Comparison of ENCODE assay signal across 17 mouse cellular contexts in genomic region chr10:83624841-83625240, GRCm38 (mm10). TPM values are rescaled to one million over a fixed set of nuclear protein-coding genes. Genes with fewer than 3 reads are reported as not detected.
DNase-seq lines count a peak whose midpoint lies in the region; ATAC-seq lines count a peak whose summit lies in the region.
"Had no signal": no experiment of that assay in that cellular context is flagged by ENCODE, and none has a peak within 500 bp of the region (broad histone marks: within the 10 kb centered on the region; RNA-seq: fewer than 3 reads in every experiment).

No protein-coding gene starts in this region.

- peaks cover 42% of the 10 kb centered on the region for H3K36me3 ChIP-seq in hindbrain, embryonic 14.5 days (replicated peaks; ENCODE audit: control insufficient read depth, insufficient read depth)

- H3K4me3 ChIP-seq in hindbrain, embryonic 14.5 days (replicated peaks; ENCODE audit: low read length), result no peak overlapping the region
- H3K4me3 ChIP-seq: embryonic facial prominence, embryonic 12.5 days; forebrain, embryonic 10.5 days; limb, embryonic 13.5 days; lung, embryonic 15.5 days; midbrain, embryonic 12.5 days had no signal

- H3K27me3 ChIP-seq in hindbrain, embryonic 14.5 days (ENCODE audit: control insufficient read depth, insufficient read depth, low read length), result no peaks in the 10 kb centered on the region
- H3K27me3 ChIP-seq: embryonic facial prominence, embryonic 12.5 days; limb, embryonic 13.5 days; lung, embryonic 15.5 days; midbrain, embryonic 12.5 days had no signal

- H3K27ac ChIP-seq in hindbrain, embryonic 14.5 days, result no peak overlapping the region
- H3K27ac ChIP-seq: embryonic facial prominence, embryonic 12.5 days; forebrain, embryonic 10.5 days; limb, embryonic 13.5 days; lung, embryonic 15.5 days; midbrain, embryonic 12.5 days had no signal

- WGBS in hindbrain, embryonic 14.5 days, result 90% methylated on average over 12 of the region's 12 CpGs

- peak; percentile 64 for DNase-seq in left cerebral cortex, postnatal 4 days
- no peak for DNase-seq in left cerebral cortex, postnatal 10 days (ENCODE audit: extremely low spot score in 1 of 2, low spot score in 2 of 2)
- peak; percentile 32 to 65 for DNase-seq in urinary bladder, postnatal 36 days (ENCODE audit: low spot score in 2 of 2)
- no peak for DNase-seq in urinary bladder, postnatal 10 days (ENCODE audit: low spot score)
- DNase-seq in cerebellum, postnatal 10 days, result peak; percentile 67 to 80
- DNase-seq in frontal cortex, postnatal 36 days (ENCODE audit: low spot score in 2 of 2), result no peak
- no peak for DNase-seq in hindbrain, embryonic 14.5 days (ENCODE audit: low spot score)
- DNase-seq: adrenal gland, postnatal 36 days; kidney, adult 8-10 months; right cerebral cortex, postnatal 25 days; thymus, postnatal 4 days had no signal

- no peak overlapping the region for H3K4me2 ChIP-seq in hindbrain, embryonic 14.5 days (replicated peaks)
- H3K4me2 ChIP-seq: embryonic facial prominence, embryonic 12.5 days; limb, embryonic 13.5 days; lung, embryonic 15.5 days; midbrain, embryonic 12.5 days had no signal

- no peak overlapping the region for H3K9ac ChIP-seq in hindbrain, embryonic 14.5 days
- H3K9ac ChIP-seq: embryonic facial prominence, embryonic 12.5 days; limb, embryonic 13.5 days; lung, embryonic 15.5 days; midbrain, embryonic 12.5 days had no signal

- no peak for ATAC-seq in hindbrain, embryonic 14.5 days (ENCODE audit: low FRiP score)
- ATAC-seq: CD4-positive, CD25-positive, alpha-beta regulatory T cell, adult 4 months had no signal

- intact Hi-C loops in left cerebral cortex, postnatal 4 days (cut with DNase I), result no loop called here
- intact Hi-C loops in left cerebral cortex, postnatal 10 days (cut with DNase I), result no loop called here

- no peaks in the 10 kb centered on the region for H3K9me3 ChIP-seq in hindbrain, embryonic 14.5 days (ENCODE audit: control insufficient read depth, low read length)
- H3K9me3 ChIP-seq: embryonic facial prominence, embryonic 12.5 days; forebrain, embryonic 10.5 days; limb, embryonic 13.5 days; lung, embryonic 15.5 days; midbrain, embryonic 12.5 days had no signal

- no peaks in the 10 kb centered on the region for H3K4me1 ChIP-seq in hindbrain, embryonic 14.5 days (replicated peaks; ENCODE audit: control insufficient read depth, insufficient read depth, low read length)
- H3K4me1 ChIP-seq: embryonic facial prominence, embryonic 12.5 days; limb, embryonic 13.5 days had no signal

RNA-seq across cellular contexts. Expression of gene Appl2, which starts 23.7 kb away (rescaled TPM):
- total RNA-seq in left cerebral cortex, postnatal 4 days (2021), result 10 to 100 TPM; 35.9 to 38.8 TPM
- 10 to 100 TPM; 31.1 to 31.9 TPM for total RNA-seq in left cerebral cortex, postnatal 10 days (2021)
- 37.1 and 39.9 TPM in 2 replicates for polyA plus RNA-seq in hindbrain, embryonic 14.5 days (2014; fragmentation: Nextera tagmentation; extraction: Ambion mirVana)

Comparison
In these comparisons a context has a peak if more than half of its experiments do, and no peak if none do; other contexts are left out.
1. DNase-seq: peak in left cerebral cortex, postnatal 4 days (single experiment), urinary bladder, postnatal 36 days (2 of 2) and cerebellum, postnatal 10 days (2 of 2); none in left cerebral cortex, postnatal 10 days (0 of 2), urinary bladder, postnatal 10 days (single experiment), frontal cortex, postnatal 36 days (0 of 2) and hindbrain, embryonic 14.5 days (single experiment).